Mouse (Mus musculus) gastrocnemius, postnatal 10 days (tissue): ENCODE measurements around the gene Fhod1. TPM values are rescaled to one million over a fixed set of nuclear protein-coding genes. Genes with fewer than 3 reads are reported as not detected.

Source experiments
- DNase-seq: peaks from one replicate; pipeline ENCODE4 v3.0.0; 2021; ENCODE audit warnings: mixed read lengths
- total RNA-seq, 2 experiments: library from RNA; stranded (reverse); gene quantifications; 2 replicates each; pipeline ENCODE4 v1.2.3; 2021

Fhod1 gene
- total RNA-seq, 2 experiments from 2014 or later = 8.9 to 14.7 TPM

GRCm38 (mm10) chr8:105317941-105318340 lies 29.8 kb downstream of the Fhod1 start:
- no peak for DNase-seq

- no peak for DNase-seq
These were observed 32.5 kb downstream of the Fhod1 start for GRCm38 (mm10) chr8:105315073-105315769.

DNA sequence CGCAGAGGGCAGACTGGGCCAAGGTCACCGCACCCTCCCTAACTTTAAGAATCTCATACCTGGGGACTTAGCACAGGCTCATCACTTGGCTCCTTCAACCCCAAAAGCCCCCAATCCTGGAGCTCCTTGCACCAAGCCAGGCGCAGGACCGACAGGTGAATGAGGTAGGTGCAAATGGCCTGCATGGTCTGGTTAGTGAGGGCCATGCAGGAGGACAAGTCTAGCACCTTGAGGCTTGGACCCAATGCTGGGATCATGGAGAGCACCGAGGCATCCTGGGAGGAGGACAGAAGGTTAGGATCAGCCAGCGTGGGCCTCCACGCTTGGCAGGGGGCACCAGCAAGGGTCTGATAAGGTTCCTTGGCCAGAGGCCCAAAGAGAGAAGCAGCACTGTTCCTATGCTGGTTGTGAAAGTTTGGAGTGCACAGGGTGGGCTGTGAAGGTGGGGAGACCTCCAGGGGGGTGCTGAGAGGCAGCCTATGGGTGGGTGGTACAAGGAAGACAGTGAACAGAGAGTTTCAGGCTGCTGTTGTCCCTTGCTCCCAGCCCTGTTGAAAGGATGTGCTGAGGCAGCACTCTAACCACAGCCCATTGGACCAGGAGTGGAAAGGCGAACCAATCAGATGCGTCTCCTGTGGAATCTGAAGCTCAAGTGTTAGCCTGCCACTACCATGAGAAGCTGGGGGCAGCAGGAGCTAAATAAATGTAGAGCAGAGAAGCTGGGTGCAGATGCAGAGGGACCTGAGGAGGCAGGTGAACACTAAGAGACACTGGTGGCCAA lies 33.9 kb downstream of the Fhod1 start:
- DNase-seq = no peak

- no peak for DNase-seq
These were observed 34.8 kb downstream of the Fhod1 start for GRCm38 (mm10) chr8:105312891-105313481.

DNA sequence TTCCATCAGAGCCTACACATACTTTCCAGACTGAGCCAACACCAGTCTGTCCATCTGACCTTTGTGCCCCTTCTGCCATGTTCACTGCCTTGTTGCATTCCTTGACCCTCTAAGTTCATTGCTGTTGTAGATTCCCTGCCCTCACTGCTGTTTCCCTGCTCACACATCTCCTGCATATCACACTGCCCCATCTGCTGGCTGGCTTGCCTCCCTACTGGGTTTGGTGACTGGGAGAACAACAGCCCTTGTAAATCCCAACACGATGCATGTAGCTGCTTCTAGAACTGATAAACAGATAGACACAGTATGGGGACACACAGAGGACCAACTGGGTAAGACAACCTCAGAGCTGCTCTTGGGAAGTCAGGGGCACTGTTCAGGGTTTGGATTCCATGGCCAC lies 36.0 kb downstream of the Fhod1 start:
- no peak for DNase-seq

- no peak for DNase-seq
These were observed 37.6 kb downstream of the Fhod1 start for GRCm38 (mm10) chr8:105310118-105310517.

DNA sequence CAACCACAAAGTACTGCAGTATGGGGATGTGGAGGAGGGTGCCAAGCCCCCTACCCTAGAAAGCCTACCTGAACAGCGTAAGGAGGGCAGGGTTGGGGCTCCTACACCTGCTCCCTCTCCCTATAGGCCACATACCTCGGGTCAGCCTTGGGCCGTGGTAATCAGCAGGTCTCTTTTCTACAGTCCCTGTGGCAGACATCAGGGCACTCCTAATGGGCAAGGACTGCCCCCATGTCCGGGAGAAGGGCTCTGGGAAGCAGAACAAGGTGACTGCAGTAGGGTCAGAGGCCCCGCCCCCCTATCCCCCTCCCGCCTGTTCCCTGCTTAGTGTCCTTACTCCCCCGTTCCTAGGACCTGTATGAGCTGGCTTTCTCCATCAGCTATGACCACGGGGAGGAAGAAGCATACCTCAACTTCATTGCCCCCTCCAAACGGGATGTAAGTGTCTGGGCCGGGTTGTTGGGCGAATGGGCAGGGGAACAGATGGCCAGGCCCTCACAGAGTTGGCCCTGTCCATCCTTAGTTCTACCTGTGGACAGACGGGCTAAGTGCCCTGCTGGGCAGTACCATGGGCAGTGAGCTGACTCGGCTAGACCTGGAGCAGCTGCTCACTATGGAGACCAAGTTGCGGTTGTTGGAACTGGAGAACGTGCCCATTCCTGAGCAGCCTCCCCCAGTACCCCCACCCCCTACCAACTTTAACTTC lies 38.5 kb downstream of the Fhod1 start:
- no peak for DNase-seq

DNA sequence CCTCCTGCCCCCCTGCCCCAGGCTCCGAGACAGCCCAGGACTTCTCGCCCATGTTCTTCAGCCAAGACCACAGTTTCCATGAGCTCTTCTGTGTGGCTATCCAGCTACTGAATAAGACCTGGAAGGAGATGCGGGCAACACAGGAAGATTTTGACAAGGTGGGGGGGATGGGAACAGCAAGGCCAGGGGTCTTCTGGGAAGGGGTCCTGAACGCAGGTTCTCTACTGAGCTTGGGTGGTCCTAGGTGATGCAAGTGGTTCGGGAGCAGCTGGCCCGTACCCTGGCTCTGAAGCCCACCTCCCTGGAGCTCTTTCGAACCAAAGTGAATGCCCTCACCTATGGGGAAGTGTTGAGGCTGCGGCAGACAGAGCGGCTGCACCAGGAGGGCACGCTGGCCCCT lies 39.3 kb downstream of the Fhod1 start:
- no peak for DNase-seq

GRCm38 (mm10) chr8:105307670-105308069 lies 40.1 kb downstream of the Fhod1 start:
- no peak for DNase-seq

- no peak for DNase-seq
These were observed 41.5 kb downstream of the Fhod1 start for GRCm38 (mm10) chr8:105306146-105306691.

DNA sequence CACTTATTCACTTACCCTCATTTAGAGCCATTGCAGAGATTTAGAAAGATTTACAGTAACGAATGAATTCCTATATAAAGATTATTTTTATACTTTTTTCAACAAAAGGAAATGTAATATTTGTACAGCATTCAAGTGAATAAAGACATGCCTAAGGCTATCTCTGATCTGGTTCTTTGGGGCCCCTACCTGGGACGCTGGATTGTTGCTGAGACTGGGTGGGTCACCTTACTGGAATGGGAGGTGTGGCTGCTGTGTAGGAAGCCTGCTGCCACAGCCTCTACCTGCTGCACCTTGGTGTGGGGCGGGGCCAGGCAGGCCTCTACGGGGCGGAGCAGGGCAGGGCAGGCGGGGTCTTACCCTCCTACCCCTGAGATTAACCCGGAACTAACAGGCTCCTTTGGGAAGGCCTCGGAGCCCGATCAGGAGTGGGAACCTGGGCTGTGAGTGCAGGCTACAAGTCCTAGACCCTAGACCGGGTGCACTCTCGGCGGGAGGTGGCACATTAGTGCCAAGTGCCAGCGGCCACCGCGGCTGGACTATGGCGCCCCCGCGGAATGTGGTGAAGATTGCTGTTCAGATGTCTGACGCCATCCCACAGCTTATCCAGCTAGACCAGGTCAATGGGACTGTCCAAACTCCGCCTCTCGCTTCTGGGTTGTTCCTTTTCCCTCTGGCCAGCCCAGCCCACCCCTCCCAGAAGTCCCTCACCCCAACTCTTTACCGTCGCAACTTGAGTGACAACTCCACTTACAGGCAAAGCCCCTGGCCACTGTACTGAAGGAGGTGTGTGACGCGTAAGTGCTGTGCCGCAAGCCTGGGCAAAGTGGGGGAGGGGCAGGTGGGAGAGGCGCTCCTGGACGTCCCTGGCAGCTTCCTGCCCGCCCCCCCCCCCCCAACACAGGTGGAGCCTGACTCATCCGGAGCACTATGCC lies 42.3 kb downstream of the Fhod1 start, which contains the start of gene Elmo3:
Gene Elmo3, plus strand, starts transcription at position 391 of the 935 bp plus-strand sequence.
- DNase-seq = no peak

- DNase-seq = no peak
These were observed 43.2 kb downstream of the Fhod1 start for GRCm38 (mm10) chr8:105304325-105305210.

GRCm38 (mm10) chr8:105303874-105304273 lies 43.9 kb downstream of the Fhod1 start:
- DNase-seq = no peak

GRCm38 (mm10) chr8:105303396-105303795 lies 44.4 kb downstream of the Fhod1 start:
- DNase-seq = no peak

DNA sequence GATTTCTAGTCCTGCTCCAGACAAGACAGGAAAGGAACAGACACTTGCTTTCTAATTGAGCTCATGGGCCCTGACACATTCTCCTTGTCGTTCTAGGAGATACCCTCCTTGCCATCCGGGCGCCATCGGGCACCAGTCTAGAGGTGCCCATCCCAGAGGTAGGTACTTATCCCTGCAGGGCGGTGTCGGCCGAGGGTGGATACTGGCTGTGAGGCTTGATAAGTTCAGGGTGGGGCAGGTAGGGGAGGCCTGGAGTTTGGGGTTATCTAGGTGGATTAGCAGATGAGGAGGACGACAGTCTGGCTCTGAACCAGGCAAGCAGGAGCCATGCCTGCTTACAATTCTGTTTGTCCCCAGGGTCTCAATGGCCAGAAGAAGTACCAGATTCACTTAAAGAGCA lies 47.8 kb downstream of the Fhod1 start:
- DNase-seq = no peak

DNA sequence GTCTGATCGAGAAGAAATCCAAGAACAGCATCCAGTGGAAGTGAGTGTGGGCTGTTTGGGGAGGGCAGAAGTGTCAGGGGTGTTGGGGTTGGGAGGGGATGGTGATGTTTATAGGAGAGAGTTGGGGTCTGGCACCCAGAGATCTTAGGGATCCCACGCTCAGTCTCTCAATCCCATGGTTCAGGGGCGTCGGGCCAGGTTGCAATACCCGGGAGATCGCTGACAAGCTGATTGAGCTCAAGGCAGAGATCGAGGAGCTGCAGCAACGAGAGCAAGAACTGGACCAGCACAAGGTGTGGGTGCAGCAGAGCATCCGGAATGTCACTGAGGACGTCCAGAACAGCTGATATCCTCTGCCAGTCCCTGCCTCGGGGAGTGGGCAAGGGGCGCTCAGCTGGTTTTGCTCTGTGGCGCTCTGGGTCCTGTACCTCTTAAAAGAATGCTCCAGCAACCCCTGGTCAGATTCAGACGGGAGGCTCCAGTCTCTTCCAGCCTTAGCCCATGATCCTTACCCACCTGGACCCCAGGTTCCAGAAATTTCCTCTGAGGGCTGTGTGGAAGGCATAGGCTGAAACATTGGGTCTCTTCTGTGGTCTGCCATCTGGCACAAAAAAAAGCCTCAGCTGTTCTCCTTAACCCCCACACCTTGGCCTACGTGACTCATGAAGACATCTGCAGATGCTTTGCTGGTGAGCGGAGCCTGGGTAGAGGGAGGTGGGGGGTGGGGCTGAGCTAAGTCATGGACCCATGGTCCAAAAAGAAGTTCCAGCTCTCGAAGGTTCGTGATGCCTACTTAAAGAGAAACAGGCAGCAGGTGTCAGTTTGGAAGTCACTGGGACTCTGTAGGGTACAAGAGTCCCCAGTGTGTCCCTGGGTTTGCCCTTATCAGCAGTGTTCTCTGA lies 49.2 kb downstream of the Fhod1 start:
- no peak for DNase-seq

GRCm38 (mm10) chr8:105297511-105298192 lies 50.1 kb downstream of the Fhod1 start, which contains the start of gene E2f4:
Gene E2f4, plus strand, starts transcription at chr8:105297663.
- DNase-seq = peak; percentile 90

GRCm38 (mm10) chr8:105295895-105296573 lies 51.7 kb downstream of the Fhod1 start, which contains the start of gene Exoc3l:
Gene Exoc3l, minus strand, starts transcription at chr8:105296101.
- no peak for DNase-seq
